Mouse (Mus musculus) cerebellum, adult 9-10 months (tissue): Measurements from ENCODE around the gene Vmn1r158.
"Not testable (repeated sequence)": the region's sequence is repeated elsewhere in the genome, so short reads cannot be mapped to it uniquely, and the experiment has no call there.

Experiments used
- DNase-seq: peaks from one replicate; pipeline ENCODE4 v3.0.0; 2022

Gene Vmn1r158

DNA sequence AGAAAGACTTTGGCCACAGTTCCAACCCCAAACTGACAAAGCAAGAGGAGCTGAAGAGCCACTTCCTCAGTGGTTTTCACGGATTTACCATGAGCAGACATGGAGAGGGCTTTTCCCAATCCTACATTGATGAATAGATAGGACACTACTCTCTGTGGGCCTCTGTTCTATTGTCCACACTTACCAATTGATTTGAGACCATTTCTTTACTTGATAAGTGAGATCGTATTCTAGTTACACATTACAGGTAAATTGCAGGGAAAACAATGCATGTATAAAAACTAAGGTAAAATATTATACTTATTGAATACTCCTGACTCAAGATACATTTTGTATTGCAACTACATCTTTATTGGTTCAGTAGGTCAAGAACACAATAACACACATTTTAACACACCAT lies at the start of gene Vmn1r158:
TSS of gene Vmn1r158 (minus strand) at position 101 of the 400 bp plus-strand sequence.
- not testable (repeated sequence) for DNase-seq

GRCm38 (mm10) chr7:22775981-22776380 lies 14.6 kb downstream of the Vmn1r158 start:
- DNase-seq: not testable (repeated sequence)

- DNase-seq: not testable (repeated sequence)
These were observed 29.2 kb downstream of the Vmn1r158 start, which contains the start of gene Vmn1r157 for GRCm38 (mm10) chr7:22761397-22761796. Gene Vmn1r157 (plus strand): TSS chr7:22761697.
